Mouse (Mus musculus) embryo, embryonic 9.5 days (tissue): ENCODE measurements around the gene Slk.
A peak's percentile ranks its signal among the peaks of the same experiment; 100 is the strongest.
"Not testable (repeated sequence)": the region's sequence is repeated elsewhere in the genome, so short reads cannot be mapped to it uniquely, and the experiment has no call there.

Experiments used
- DNase-seq: peaks from one replicate; pipeline ENCODE4 v3.0.0-alpha.2; 2017; ENCODE audit errors: extremely low spot score

Gene Slk

GRCm38 (mm10) chr19:47570042-47570441, 9.4 kb upstream of the Slk start:
- no peak for DNase-seq

GRCm38 (mm10) chr19:47571981-47572380, 7.5 kb upstream of the Slk start:
- DNase-seq, result not testable (repeated sequence)

GRCm38 (mm10) chr19:47573718-47574117, 5.8 kb upstream of the Slk start:
- DNase-seq, result no peak

GRCm38 (mm10) chr19:47578581-47579224, 775 bp upstream of the Slk start:
- no peak for DNase-seq

GRCm38 (mm10) chr19:47579788-47580631, 532 bp downstream of the Slk start:
- DNase-seq, result peak; percentile 46

- no peak for DNase-seq
Measured at GRCm38 (mm10) chr19:47585772-47586171, 6.3 kb downstream of the Slk start.

- no peak for DNase-seq
Measured at GRCm38 (mm10) chr19:47587009-47587408, 7.5 kb downstream of the Slk start.

- no peak for DNase-seq
Measured at GRCm38 (mm10) chr19:47608513-47608912, 29.0 kb downstream of the Slk start.

- no peak for DNase-seq
Measured at GRCm38 (mm10) chr19:47613442-47613841, 34.0 kb downstream of the Slk start.

- DNase-seq, result no peak
Measured at GRCm38 (mm10) chr19:47621478-47621877, 42.0 kb downstream of the Slk start.

GRCm38 (mm10) chr19:47624940-47625711, 45.6 kb downstream of the Slk start:
- no peak for DNase-seq

- no peak for DNase-seq
Measured at GRCm38 (mm10) chr19:47627450-47627849, 48.0 kb downstream of the Slk start.

GRCm38 (mm10) chr19:47629068-47629467, 49.6 kb downstream of the Slk start:
- no peak for DNase-seq

GRCm38 (mm10) chr19:47630381-47630780, 50.9 kb downstream of the Slk start:
- DNase-seq, result no peak

GRCm38 (mm10) chr19:47631799-47632198, 52.3 kb downstream of the Slk start:
- no peak for DNase-seq

GRCm38 (mm10) chr19:47635380-47635779, 55.9 kb downstream of the Slk start:
- DNase-seq, result no peak

- DNase-seq, result no peak
Measured at GRCm38 (mm10) chr19:47643910-47644309, 64.4 kb downstream of the Slk start.

- DNase-seq, result no peak
Measured at GRCm38 (mm10) chr19:47645583-47645982, 66.1 kb downstream of the Slk start.

- DNase-seq, result no peak
Measured at GRCm38 (mm10) chr19:47646508-47647120, 67.1 kb downstream of the Slk start.

GRCm38 (mm10) chr19:47649071-47649470, 69.6 kb downstream of the Slk start:
- DNase-seq, result no peak

GRCm38 (mm10) chr19:47650366-47651159, 71.1 kb downstream of the Slk start:
- DNase-seq, result no peak
